Mouse (Mus musculus): ENCODE data around the gene S1pr2. TPM values are rescaled to one million over a fixed set of nuclear protein-coding genes. Genes with fewer than 3 reads are reported as not detected.
"Not testable (repeated sequence)": the region's sequence is repeated elsewhere in the genome, so short reads cannot be mapped to it uniquely, and the experiment has no call there.

S1pr2 gene
- 1.6 to 4.4 TPM (median 3.5 TPM) in 3 replicates for total RNA-seq (2017)

DNA sequence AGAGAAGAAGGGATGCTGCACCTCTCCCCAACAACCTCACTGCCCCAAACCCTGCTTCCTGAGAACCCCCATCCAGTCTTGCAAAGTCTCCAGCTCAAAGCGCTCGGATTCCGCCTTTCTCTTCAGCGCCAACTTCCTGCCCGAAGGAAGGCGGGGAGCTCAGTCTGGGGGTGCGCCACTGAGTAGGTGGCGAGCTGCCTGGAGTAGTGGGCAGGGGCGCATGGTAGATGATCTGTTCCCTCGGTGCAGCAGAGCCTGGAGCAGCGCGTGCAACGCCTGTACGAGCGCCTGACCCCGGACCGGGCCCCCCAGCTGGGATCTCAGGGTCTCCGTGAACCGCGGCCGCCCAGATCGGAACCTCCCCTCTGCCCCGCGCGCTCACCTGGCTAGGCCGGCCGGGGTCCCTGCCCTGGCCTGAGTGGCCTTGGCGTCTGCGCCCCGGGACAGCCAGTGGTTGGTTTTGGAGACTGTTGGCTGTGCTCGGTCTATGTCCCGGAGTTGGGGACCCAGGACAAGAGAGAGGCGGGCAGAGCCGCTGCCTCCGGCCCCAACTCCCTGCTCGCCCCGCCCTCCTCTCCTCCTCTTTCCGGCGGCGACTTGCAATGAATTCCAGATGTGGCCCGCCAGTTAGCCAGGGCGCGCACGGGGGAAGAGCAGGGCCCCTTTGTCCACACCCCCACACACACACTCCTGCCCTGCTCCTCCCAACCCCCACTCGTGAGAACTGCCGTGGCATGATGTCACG, at the start of gene S1pr2:
Gene S1pr2 (minus strand): TSS at position 566 of the 745 bp plus-strand sequence.
- peak; percentile 81 for ATAC-seq (replicated peaks; ENCODE audit: insufficient number of reproducible peaks, low FRiP score, low TSS enrichment, poor library complexity, severe bottlenecking)

GRCm38 (mm10) chr9:21025258-21025810, 48.8 kb upstream of the S1pr2 start:
- ATAC-seq (replicated peaks; ENCODE audit: insufficient number of reproducible peaks, low FRiP score, low TSS enrichment, poor library complexity, severe bottlenecking) = no peak

DNA sequence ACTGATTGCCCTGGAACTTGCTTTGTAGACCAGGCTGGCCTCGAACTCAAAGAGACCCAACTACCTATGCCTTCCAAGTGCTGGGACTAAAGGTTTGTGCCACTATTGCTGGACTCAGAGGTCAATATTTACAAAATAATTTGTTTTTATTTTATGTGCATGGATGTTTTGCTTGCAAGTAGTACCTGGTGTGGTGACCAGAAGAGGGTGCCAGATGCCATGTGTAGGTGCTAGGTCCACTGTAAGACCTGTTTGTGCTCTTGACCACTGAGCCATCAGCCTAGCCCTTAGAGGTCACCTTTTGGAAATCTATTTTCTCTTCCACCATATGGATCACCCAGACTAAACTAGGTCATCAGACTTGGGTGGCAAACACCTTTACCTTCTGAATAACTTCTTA, 46.1 kb upstream of the S1pr2 start:
- ATAC-seq (replicated peaks; ENCODE audit: insufficient number of reproducible peaks, low FRiP score, low TSS enrichment, poor library complexity, severe bottlenecking) = no peak

GRCm38 (mm10) chr9:21022288-21022687, 45.7 kb upstream of the S1pr2 start:
- ATAC-seq (replicated peaks; ENCODE audit: insufficient number of reproducible peaks, low FRiP score, low TSS enrichment, poor library complexity, severe bottlenecking) = no peak

- ATAC-seq (replicated peaks; ENCODE audit: insufficient number of reproducible peaks, low FRiP score, low TSS enrichment, poor library complexity, severe bottlenecking) = no peak
Measured at GRCm38 (mm10) chr9:21021363-21021762, 44.8 kb upstream of the S1pr2 start.

DNA sequence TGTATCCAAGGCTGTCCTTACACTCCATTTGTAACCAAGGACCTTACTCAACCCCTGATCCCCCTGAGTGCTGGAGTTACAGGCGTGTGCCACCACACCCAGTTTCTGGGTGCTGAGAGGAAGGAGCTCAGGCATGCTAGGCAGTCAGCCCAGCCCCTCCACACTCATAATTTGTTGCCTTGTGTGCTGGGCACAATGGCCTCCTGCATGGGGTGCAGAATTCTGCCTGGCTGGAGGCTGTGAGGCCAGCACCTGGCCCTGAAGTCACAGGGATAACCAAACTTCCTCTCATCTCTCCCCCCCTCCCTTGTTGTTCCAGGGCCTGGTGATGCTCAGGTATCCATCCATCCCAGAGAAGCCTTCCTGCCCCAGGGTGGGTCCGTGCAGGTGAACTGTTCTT, 42.0 kb upstream of the S1pr2 start:
- ATAC-seq (replicated peaks; ENCODE audit: insufficient number of reproducible peaks, low FRiP score, low TSS enrichment, poor library complexity, severe bottlenecking) = no peak

DNA sequence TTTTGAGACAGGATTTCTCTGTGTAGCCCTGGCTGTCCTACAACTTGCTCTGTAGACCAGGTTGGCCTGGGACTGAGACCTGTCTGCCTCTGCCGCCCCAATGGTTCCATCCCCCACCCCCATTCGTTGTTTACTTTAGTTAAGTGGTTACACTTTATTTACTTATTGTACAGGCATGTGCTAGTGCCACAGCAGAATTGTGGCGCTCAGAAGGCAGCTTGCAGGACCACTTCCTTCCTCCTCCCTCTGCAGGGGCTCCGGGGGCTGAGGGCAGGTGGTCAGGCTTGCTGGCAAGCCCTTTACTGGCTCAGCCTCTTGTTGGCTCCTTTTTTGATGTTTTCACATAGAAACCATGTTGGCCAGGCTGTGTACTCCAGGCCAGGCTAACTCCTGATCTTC, 40.6 kb upstream of the S1pr2 start:
- ATAC-seq (replicated peaks; ENCODE audit: insufficient number of reproducible peaks, low FRiP score, low TSS enrichment, poor library complexity, severe bottlenecking) = no peak

- ATAC-seq (replicated peaks; ENCODE audit: insufficient number of reproducible peaks, low FRiP score, low TSS enrichment, poor library complexity, severe bottlenecking) = 0 out of 2 replicates have a peak, but pooled peaks have one; percentile 12
Measured at GRCm38 (mm10) chr9:21016331-21017176, 40.0 kb upstream of the S1pr2 start.

DNA sequence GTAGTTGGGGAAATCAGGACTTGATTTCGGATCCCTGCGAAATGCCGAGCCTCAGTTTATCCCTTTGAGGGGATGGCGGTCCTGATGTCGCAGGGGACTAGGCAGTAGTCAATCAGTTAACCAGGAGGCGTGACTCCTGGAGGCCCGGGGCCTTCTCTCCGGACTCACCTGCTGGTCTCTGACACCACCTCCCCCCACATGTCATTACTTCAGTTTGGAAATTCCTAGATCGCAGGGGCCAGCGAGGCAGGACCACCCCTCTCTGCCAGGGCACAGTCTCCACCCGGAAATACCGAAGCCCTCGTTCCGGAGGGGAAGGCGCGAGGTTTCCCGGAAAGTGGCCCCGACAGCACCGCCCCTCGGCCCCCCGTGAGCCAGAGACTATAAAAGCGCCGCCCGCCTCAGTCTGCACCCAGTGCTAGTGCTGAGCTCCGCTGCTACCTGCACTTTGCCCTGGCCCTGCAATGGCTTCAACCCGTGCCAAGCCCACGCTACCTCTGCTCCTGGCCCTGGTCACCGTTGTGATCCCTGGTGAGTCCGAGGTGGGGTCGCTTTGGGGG, 39.1 kb upstream of the S1pr2 start, which contains the start of gene Icam1:
Gene Icam1 (plus strand): TSS at position 415 of the 560 bp plus-strand sequence.
- ATAC-seq (replicated peaks; ENCODE audit: insufficient number of reproducible peaks, low FRiP score, low TSS enrichment, poor library complexity, severe bottlenecking) = peak; percentile 25; the same call in 1 of the 2 replicates

GRCm38 (mm10) chr9:21014691-21015570, 38.4 kb upstream of the S1pr2 start:
- peak; percentile 85 for ATAC-seq (replicated peaks; ENCODE audit: insufficient number of reproducible peaks, low FRiP score, low TSS enrichment, poor library complexity, severe bottlenecking)

GRCm38 (mm10) chr9:21012368-21012767, 35.8 kb upstream of the S1pr2 start:
- ATAC-seq (replicated peaks; ENCODE audit: insufficient number of reproducible peaks, low FRiP score, low TSS enrichment, poor library complexity, severe bottlenecking) = no peak

- ATAC-seq (replicated peaks; ENCODE audit: insufficient number of reproducible peaks, low FRiP score, low TSS enrichment, poor library complexity, severe bottlenecking) = no peak
Measured at GRCm38 (mm10) chr9:21011846-21012312, 35.3 kb upstream of the S1pr2 start.

- ATAC-seq (replicated peaks; ENCODE audit: insufficient number of reproducible peaks, low FRiP score, low TSS enrichment, poor library complexity, severe bottlenecking) = not testable (repeated sequence)
Measured at GRCm38 (mm10) chr9:21010939-21011541, 34.5 kb upstream of the S1pr2 start.

- ATAC-seq (replicated peaks; ENCODE audit: insufficient number of reproducible peaks, low FRiP score, low TSS enrichment, poor library complexity, severe bottlenecking) = no peak
Measured at GRCm38 (mm10) chr9:21010362-21010761, 33.8 kb upstream of the S1pr2 start.

DNA sequence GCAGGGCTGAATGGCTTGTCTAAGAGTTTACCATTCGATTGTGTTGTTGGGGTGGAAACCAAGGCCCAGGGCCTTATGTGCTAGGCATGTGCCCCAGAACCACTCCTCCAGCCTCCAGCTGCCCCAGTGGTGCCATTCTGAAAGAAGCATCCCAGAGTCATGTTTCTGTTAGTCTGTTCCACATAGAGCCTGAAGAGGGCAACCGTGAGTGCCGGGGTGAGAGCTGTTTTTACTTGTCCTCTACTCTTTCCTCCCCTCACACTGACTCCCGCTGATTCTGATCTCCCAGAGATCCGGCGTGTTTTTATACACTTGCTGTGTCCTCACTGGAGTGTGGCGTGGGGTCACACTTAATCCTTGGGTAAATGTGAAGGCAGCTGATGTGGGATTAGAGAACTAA, 31.4 kb upstream of the S1pr2 start:
- ATAC-seq (replicated peaks; ENCODE audit: insufficient number of reproducible peaks, low FRiP score, low TSS enrichment, poor library complexity, severe bottlenecking) = no peak

- ATAC-seq (replicated peaks; ENCODE audit: insufficient number of reproducible peaks, low FRiP score, low TSS enrichment, poor library complexity, severe bottlenecking) = no peak
Measured at GRCm38 (mm10) chr9:21007313-21007952, 30.9 kb upstream of the S1pr2 start.

Data from monocyte, adult 5-6 weeks (primary cell).